In the genomic region with DNA sequence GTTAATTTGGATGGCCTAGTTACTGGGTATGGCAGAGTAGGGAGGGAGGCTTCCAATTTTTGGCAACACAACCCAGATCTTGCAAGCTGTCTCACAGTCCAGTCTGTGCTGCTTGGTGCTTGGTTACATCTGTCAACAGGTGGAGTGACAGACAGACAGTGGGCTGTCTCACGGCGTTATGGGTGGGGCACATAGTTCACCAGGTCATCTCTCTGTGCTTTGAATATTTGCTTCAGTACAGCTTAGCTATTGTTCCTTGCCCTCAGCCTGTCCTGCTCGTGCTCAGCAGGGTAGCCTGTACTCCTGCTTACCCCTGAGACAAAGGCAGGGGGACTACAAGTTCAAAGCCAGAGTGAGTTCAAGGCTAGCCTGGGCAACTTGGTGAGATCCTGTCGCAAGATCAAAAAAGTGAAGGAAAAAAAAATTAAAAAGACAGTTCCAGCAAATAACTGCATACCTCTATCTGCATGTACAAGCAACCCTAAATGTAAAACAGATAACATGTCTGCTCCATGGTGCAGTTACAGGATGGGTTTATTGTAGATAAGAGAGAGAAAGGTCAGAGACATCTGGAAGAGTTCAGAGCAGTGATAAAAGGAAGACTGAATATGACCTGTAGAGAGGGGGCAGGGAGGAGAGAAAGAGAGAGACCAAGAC, we compare ENCODE assay signal across 13 mouse cellular contexts. TPM values are rescaled to one million over a fixed set of nuclear protein-coding genes. Genes with fewer than 3 reads are reported as not detected.
A peak's percentile ranks its signal among the peaks of the same experiment; 100 is the strongest.
DNase-seq lines count a peak whose midpoint lies in the region; ATAC-seq lines count a peak whose summit lies in the region.
"Had no signal": no experiment of that assay in that cellular context is flagged by ENCODE, and none has a peak within 500 bp of the region (broad histone marks: within the 10 kb centered on the region; RNA-seq: fewer than 3 reads in every experiment).

No protein-coding gene starts in this region.

- 22% methylated on average over 4 of the region's 4 CpGs for WGBS in heart, embryonic 10.5 days
- WGBS in lung, embryonic 16.5 days: 32% methylated on average over 4 of the region's 4 CpGs

- no peak overlapping the region for H3K4me2 ChIP-seq in lung, embryonic 16.5 days (ENCODE audit: low read depth, low read length)
- H3K4me2 ChIP-seq: hindbrain, embryonic 15.5 days had no signal

- no peaks in the 10 kb centered on the region for H3K9me3 ChIP-seq in heart, embryonic 10.5 days
- no peaks in the 10 kb centered on the region for H3K9me3 ChIP-seq in lung, embryonic 16.5 days (ENCODE audit: control insufficient read depth, low read length)
- H3K9me3 ChIP-seq: hindbrain, embryonic 15.5 days; megakaryocyte, embryonic 14.5 days had no signal

- H3K9ac ChIP-seq in lung, embryonic 16.5 days (ENCODE audit: low read length): peak overlapping the region; percentile 18; the same call in 1 of the 2 replicates
- H3K9ac ChIP-seq: hindbrain, embryonic 15.5 days had no signal

- peaks cover 7% of the 10 kb centered on the region; the same call in 1 of the 2 replicates for H3K27me3 ChIP-seq in heart, embryonic 10.5 days (ENCODE audit: insufficient read depth, poor library complexity, severe bottlenecking)
- H3K27me3 ChIP-seq in lung, embryonic 16.5 days (ENCODE audit: control insufficient read depth, insufficient read depth, low read depth, low read length): no peaks in the 10 kb centered on the region
- H3K27me3 ChIP-seq: hindbrain, embryonic 15.5 days had no signal

- H3K36me3 ChIP-seq in heart, embryonic 10.5 days: no peaks in the 10 kb centered on the region
- no peaks in the 10 kb centered on the region for H3K36me3 ChIP-seq in lung, embryonic 16.5 days (ENCODE audit: control insufficient read depth, insufficient read depth, low read length)
- H3K36me3 ChIP-seq: hindbrain, embryonic 15.5 days had no signal

- intact Hi-C loops in heart, postnatal 25 days (cut with DNase I): no loop called here

- ATAC-seq in lung, embryonic 16.5 days (ENCODE audit: low read depth): no peak
- ATAC-seq in erythroblast, adult 5-6 weeks (replicated peaks; ENCODE audit: low FRiP score, poor library complexity, severe bottlenecking): peak; percentile 76
- peak; percentile 73 for ATAC-seq in megakaryocyte progenitor cell, adult 5-6 weeks (replicated peaks; ENCODE audit: poor library complexity)
- ATAC-seq: forebrain, embryonic 16.5 days had no signal

- H3K27ac ChIP-seq in heart, embryonic 10.5 days: peak overlapping the region; percentile 83
- H3K27ac ChIP-seq in lung, embryonic 16.5 days (ENCODE audit: low read length): no peak overlapping the region
- H3K27ac ChIP-seq: hindbrain, embryonic 15.5 days had no signal

- H3K4me3 ChIP-seq in heart, embryonic 10.5 days: peak overlapping the region; percentile 9; the same call in 1 of the 2 replicates
- H3K4me3 ChIP-seq in lung, embryonic 16.5 days (ENCODE audit: low read length): no peak overlapping the region
- H3K4me3 ChIP-seq: hindbrain, embryonic 15.5 days had no signal

- DNase-seq in heart, embryonic 10.5 days (ENCODE audit: low spot score): no peak
- DNase-seq in heart, postnatal 25 days (ENCODE audit: low spot score): no peak
- no peak for DNase-seq in lung, postnatal 10 days
- no peak for DNase-seq in right cerebral cortex, postnatal 25 days
- DNase-seq in cerebellum, postnatal 4 days (ENCODE audit: low spot score in 2 of 2): no peak
- DNase-seq: cerebellum, adult 11-12 months had no signal

- H3K4me1 ChIP-seq in heart, embryonic 10.5 days: peaks cover 31% of the 10 kb centered on the region
- H3K4me1 ChIP-seq in lung, embryonic 16.5 days (replicated peaks; ENCODE audit: control insufficient read depth, insufficient read depth, low read length): 0 out of 2 replicates have a peak, but pooled peaks cover 4% of the 10 kb centered on the region
- H3K4me1 ChIP-seq: hindbrain, embryonic 15.5 days had no signal

RNA-seq across cellular contexts. Expression of a gene that starts 5.1 kb away (rescaled TPM):
- 1.2 and 3.5 TPM in 2 replicates for polyA plus RNA-seq in heart, embryonic 10.5 days (2016; fragmentation: Nextera tagmentation; extraction: Ambion mirVana)
- total RNA-seq in heart, postnatal 25 days (2021): under 1 TPM; 0.36 to 0.56 TPM
- polyA plus RNA-seq in lung, embryonic 16.5 days (2015; fragmentation: Nextera tagmentation; extraction: Ambion mirVana): 0.21 and 1.4 TPM in 2 replicates
- 1.5 and 2.3 TPM in 2 replicates for total RNA-seq in erythroblast, adult 5-6 weeks (2015; ENCODE audit: low replicate concordance)
- total RNA-seq in erythroblast, adult 5-6 weeks (2017; ENCODE audit: low replicate concordance): not detected in 2 replicates
- not detected in 2 replicates for total RNA-seq in megakaryocyte progenitor cell, adult 5-6 weeks (2015)
- not detected in 2 replicates for total RNA-seq in megakaryocyte progenitor cell, adult 5-6 weeks (2017)
- total RNA-seq: layer of hippocampus, postnatal 14 days had no signal
- polyA plus RNA-seq: forebrain, embryonic 16.5 days had no signal

RNA-seq across cellular contexts. Expression of a gene that starts 28.3 kb away (rescaled TPM):
- 21.4 and 21.5 TPM in 2 replicates for polyA plus RNA-seq in heart, embryonic 10.5 days (2016; fragmentation: Nextera tagmentation; extraction: Ambion mirVana)
- total RNA-seq in heart, postnatal 25 days (2021): 10 to 100 TPM; 28.4 to 34.4 TPM
- 18.1 and 18.3 TPM in 2 replicates for polyA plus RNA-seq in lung, embryonic 16.5 days (2015; fragmentation: Nextera tagmentation; extraction: Ambion mirVana)
- 10.0 and 14.8 TPM in 2 replicates for total RNA-seq in erythroblast, adult 5-6 weeks (2015; ENCODE audit: low replicate concordance)
- total RNA-seq in erythroblast, adult 5-6 weeks (2017; ENCODE audit: low replicate concordance): 17.7 and 18.5 TPM in 2 replicates
- 15.0 and 18.7 TPM in 2 replicates for total RNA-seq in megakaryocyte progenitor cell, adult 5-6 weeks (2015)
- total RNA-seq in megakaryocyte progenitor cell, adult 5-6 weeks (2017): 23.7 and 29.4 TPM in 2 replicates

RNA-seq across cellular contexts. Expression of a gene that starts 39.2 kb away (rescaled TPM):
- 5.0 and 5.4 TPM in 2 replicates for polyA plus RNA-seq in heart, embryonic 10.5 days (2016; fragmentation: Nextera tagmentation; extraction: Ambion mirVana)
- 10 to 100 TPM; 17.7 to 22.9 TPM for total RNA-seq in heart, postnatal 25 days (2021)
- polyA plus RNA-seq in lung, embryonic 16.5 days (2015; fragmentation: Nextera tagmentation; extraction: Ambion mirVana): 4.3 and 4.7 TPM in 2 replicates
- 0.38 and 5.0 TPM in 2 replicates for total RNA-seq in erythroblast, adult 5-6 weeks (2015; ENCODE audit: low replicate concordance)
- 3.2 and 7.8 TPM in 2 replicates for total RNA-seq in erythroblast, adult 5-6 weeks (2017; ENCODE audit: low replicate concordance)
- 4.8 and 6.5 TPM in 2 replicates for total RNA-seq in megakaryocyte progenitor cell, adult 5-6 weeks (2015)
- 5.9 and 6.4 TPM in 2 replicates for total RNA-seq in megakaryocyte progenitor cell, adult 5-6 weeks (2017)

RNA-seq across cellular contexts. Expression of a gene that starts 41.9 kb away (rescaled TPM):
- 21.4 and 22.5 TPM in 2 replicates for polyA plus RNA-seq in heart, embryonic 10.5 days (2016; fragmentation: Nextera tagmentation; extraction: Ambion mirVana)
- 1 to 10 TPM; 7.9 to 8.6 TPM for total RNA-seq in heart, postnatal 25 days (2021)
- 23.9 and 24.6 TPM in 2 replicates for polyA plus RNA-seq in lung, embryonic 16.5 days (2015; fragmentation: Nextera tagmentation; extraction: Ambion mirVana)
- 4.4 and 10.0 TPM in 2 replicates for total RNA-seq in erythroblast, adult 5-6 weeks (2015; ENCODE audit: low replicate concordance)
- total RNA-seq in erythroblast, adult 5-6 weeks (2017; ENCODE audit: low replicate concordance): 4.2 and 4.3 TPM in 2 replicates
- 5.8 and 6.4 TPM in 2 replicates for total RNA-seq in megakaryocyte progenitor cell, adult 5-6 weeks (2015)
- 8.1 and 9.3 TPM in 2 replicates for total RNA-seq in megakaryocyte progenitor cell, adult 5-6 weeks (2017)
